Mouse (Mus musculus) neutrophil, adult 59 days (primary cell): ENCODE results near the gene Wdr45. TPM values are rescaled to one million over a fixed set of nuclear protein-coding genes. Genes with fewer than 3 reads are reported as not detected.

Source experiments
- total RNA-seq, 2 experiments: library from RNA; stranded (reverse); gene quantifications; 1 replicate in 1 of 2; 2 replicates in 1 of 2; pipeline ENCODE4 v1.2.4; 2023

Wdr45 gene
- total RNA-seq: 10 to 100 TPM; 46.7 to 57.0 TPM

DNA sequence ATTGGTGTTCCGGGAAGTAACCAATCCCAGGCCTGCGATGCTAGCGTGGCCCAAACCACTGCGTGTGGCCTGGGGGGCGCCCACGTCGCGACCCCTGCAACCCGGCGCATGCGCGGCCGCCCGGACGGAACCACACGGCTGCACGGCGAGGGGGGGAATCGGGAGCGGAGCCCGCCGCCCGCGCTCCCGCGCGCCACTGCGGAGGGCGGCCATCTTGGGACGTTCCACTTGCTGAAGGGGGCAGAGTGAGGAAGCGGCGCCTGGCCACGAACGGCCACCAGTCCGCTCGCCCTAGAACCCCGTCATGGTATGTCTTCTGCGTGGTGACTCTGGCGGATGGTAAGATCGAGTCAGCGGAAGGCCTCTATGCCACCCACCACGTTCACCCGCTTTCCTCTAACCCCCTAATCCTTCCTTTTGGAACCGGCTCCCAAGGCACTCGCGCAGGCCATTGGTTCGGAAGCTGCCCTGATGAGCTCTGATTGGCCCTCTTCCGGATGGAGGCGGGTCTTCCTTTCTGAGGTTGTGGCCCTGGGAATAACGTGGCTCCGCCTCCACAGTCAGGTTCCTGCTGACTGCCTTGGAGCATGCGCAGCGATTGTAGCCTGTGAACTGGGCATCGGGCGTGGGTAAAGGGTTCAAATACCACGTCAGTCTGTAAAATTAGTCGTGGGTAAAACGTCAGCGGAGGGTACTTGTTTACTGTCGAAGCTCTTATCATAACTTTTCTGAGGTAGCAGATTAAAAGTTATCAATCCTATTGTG lies at the start of gene Wdr45:
Gene Wdr45, plus strand, starts transcription at position 199 of the 765 bp plus-strand sequence.

DNA sequence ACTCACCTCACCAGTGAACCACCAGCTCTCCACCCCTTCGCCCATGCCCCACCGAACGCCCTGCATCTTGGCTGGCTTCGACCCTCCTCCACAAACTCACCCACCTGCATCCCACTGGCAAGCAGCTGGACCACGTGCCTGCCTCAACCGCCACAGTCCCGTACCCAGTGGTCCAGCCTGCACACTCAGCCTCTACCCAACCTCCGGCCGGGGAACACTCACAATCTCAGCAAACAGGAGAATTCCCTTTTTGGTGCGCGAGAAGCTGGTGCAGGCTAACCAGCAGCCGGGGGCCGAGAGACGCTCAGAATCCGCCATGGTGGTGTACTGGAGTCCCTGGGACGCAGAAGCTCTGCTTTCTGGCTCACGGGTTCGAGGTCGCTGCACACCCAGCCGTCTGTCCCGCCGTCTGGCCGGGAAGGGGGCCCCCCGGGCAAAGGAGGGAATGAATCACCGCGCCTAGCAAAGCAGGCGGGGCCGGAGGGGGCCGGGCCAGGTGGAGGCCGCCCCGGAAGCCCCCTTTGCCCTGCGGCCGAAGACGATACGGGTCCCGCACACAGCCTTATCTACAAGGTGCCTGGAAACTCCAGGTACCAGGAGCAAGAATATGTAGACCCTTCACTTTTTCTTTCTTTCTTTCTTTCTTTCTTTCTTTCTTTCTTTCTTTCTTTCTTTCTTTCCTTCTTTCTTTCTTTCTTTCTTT lies 43.1 kb upstream of the Wdr45 start, which contains the start of gene Plp2:
Gene Plp2, minus strand, starts transcription at position 470 of the 703 bp plus-strand sequence.

DNA sequence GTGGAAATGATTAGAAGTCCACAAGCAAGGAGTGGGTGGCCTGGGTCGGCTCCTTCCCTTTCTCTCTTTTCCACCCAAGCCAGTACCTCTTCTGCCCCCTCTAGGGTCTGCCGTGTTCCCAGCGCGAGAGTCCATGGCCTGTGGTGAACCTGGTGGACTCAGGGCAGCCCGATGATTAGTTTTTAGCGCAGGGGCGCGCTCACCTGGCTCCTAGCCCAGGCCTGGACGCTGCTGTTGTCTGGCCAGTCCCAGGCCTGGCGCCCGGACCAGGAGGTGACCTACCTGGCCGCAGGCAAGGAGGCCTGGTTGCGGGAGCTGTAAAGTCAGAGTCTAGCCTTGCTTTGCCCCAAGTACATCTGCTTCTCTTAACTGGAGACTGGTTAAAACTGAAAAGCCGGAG lies 33.3 kb upstream of the Wdr45 start, which contains the start of gene Magix:
Gene Magix, minus strand, starts transcription at position 388 of the 400 bp plus-strand sequence.

DNA sequence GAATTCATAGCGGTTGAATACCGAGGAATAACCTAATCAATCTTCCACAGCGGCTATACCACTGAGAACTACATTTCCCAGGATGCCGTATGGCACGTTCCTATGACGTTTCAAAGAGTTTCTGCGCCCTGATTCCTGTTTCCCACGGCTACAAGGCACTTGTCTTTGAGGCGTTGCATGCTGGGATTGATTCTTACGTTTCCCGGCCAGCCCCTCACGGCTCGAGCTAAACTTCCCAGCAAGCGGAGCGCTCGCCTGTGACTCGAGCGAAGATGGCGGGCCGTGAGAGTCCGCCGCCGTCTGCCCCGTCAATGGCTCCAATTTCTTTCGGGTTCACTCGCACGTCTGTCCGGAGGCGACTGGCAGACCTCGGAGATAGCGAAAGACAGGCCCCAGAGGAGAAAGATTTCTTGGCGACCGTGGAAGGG lies 17.2 kb upstream of the Wdr45 start, which contains the start of gene Gpkow:
Gene Gpkow, plus strand, starts transcription at position 178 of the 428 bp plus-strand sequence.

DNA sequence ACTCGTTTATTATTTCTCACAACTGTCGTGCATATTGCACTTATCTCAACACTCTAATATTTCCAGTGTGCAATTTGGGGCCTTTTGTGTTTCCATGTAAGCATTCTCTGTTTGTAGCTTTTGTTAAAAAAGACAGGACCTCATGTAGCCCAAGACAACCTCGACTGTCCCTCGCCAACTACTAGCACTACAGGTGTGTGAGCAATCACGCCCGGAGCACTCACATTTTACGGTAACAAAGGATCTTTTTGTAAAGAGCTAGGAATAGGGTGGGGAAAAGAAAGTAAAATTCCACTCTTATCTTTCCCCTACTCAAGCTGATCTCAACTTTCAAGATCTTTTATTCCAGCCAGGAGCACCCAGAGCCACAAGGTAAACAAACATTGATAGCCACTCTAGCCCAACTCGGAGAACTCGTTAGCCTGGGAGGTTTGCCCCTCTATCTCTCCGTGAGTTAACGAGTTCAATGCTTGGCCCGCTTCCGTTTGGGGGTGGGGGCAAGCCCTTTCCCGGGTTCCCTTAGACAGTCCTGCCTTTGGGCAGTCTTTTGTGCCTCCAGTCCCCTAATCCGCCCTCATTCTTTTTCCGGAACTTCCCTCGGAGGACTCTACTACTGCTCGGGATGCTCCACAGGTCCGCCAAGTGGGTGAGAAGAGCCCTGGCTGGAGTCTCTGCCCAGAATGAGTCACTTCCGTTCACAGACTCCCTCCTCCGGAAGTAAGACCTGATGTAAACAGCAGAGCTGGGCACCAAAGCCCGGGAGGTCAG lies 7.6 kb downstream of the Wdr45 start, which contains the start of gene Gm45208:
Gene Gm45208, plus strand, starts transcription at position 732 of the 768 bp plus-strand sequence.

DNA sequence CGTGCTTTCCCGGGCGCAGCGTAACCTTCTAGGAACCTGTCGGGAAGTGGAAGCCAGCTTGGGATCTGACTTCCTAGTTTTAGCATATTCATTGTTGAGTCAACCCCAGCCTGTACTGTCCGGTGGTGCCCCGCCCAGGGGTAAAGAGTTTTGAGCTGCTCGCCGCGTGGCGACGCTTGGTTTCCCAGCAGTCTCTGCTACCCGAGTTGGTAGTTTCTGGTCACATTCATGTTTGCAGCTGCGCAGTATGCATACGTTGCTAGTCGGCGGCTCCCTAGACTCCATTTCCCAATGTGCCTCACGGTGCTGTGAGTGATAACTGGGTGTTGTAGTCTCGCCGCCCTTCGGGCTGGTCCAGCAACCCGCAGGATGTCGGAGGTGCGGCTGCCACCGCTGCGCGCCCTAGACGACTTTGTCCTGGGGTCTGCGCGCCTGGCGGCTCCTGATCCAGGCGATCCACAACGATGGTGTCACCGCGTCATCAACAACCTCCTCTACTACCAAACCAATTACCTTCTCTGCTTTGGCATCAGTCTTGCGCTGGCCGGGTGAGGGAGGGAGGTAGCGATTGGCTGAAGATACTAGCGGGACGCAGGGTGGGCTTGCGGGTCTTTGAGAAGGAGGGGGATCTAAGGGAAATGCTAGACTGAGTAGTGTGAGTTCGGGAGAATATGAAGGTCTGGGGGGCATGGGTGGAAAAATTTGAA lies 14.2 kb downstream of the Wdr45 start, which contains the start of gene Praf2:
Gene Praf2, plus strand, starts transcription at position 225 of the 707 bp plus-strand sequence.

DNA sequence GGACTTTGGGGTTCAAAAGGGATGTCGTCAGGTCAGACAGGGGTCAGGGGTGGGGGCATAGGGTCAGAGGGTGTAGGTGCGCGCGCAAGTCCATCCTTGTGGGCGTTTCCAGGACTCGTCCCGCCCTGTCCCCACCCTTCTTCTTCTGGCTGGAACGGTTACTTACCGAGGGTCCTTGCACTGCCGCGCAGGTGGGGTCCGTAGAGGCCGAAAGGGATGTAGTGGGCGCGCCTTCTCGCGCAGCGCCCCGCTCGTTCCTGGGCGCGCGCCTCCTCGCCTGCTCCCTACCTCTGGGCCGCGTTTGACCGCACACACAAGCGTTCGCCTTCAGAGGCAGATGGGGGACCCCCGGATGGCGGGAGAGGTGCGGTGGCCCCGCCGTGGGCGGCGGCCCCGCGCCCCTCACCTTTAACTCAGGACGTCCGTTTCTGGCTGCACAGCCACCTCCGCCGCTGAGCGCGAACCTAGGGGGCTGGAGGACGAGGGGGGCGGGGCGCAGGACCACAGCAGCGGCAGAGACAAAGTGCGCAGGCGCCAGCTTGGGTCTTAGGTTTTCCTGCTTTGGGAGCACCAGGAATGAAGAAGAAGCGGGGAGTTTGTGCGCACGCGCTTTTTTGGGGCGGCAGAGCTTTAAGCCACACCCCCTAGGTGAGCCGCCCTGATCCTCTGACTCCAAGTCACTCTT lies 36.4 kb downstream of the Wdr45 start, which contains the start of gene Ccdc120:
Gene Ccdc120, minus strand, starts transcription at position 474 of the 685 bp plus-strand sequence.

DNA sequence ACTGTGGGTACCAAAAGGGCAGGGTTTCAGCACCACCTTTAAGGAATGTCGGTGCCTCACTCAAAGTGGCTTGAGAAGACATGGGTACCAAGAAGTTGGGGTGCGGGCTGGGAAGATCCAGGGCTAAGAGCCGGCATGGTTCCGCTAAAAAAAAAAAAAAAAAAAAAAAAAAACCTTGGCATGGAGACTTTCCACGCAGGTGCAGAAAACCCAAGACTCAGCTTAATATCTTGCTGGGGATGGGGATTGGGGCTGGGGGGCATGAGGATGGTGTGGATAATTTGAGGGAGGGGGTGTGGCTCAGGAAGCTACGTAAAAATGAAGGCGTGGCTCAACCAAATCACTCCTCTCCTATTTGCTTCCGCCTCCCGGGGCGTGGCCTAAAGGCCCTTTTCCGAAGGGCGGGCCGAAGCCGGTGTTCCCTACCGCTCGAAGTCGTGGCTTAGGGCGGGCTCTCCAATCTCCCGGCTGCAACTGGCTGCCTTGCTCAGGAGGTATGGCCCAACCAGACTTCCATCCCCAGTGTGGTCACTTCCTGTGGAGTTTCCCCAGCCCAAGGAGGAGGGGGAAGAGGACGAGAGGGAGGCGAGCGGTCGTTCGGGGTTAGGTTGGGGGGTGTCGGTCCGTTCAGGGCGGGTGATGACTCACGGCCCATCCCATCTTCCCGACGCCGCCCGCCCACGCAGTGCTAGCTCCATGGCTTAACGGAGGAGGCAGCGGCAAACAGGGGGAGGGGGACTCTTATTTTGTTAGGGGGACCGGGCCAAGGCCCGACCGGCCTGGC lies 48.2 kb downstream of the Wdr45 start, which contains the start of gene Tfe3:
Gene Tfe3, plus strand, starts transcription at position 424 of the 784 bp plus-strand sequence.

Other genes starting within 250 kb of the Wdr45 start
- under 1 TPM in 1 of 2 experiments, not detected in 1; 0.58 TPM for gene Foxp3, start 140.7 kb upstream of the Wdr45 start, total RNA-seq
- gene Ppp1r3f, start 140.1 kb upstream of the Wdr45 start, total RNA-seq: 1 to 10 TPM; 1.3 to 1.6 TPM
- 10 to 100 TPM; 17.3 to 20.8 TPM for gene Ccdc22, start 108.8 kb upstream of the Wdr45 start, total RNA-seq
- under 1 TPM; 0.24 to 0.49 TPM for gene Cacna1f, start 107.2 kb upstream of the Wdr45 start, total RNA-seq
- 1 to 10 TPM; 1.3 to 2.0 TPM for gene Syp, start 75.9 kb upstream of the Wdr45 start, total RNA-seq
- gene Prickle3, start 57.1 kb upstream of the Wdr45 start, total RNA-seq: 10 to 100 TPM; 39.8 to 50.1 TPM
- 100 to 1,000 TPM; 469 to 499 TPM for gene Plp2, start 42.9 kb upstream of the Wdr45 start, total RNA-seq
- gene Magix, start 33.1 kb upstream of the Wdr45 start, total RNA-seq: under 1 TPM; 0.27 to 0.35 TPM
- gene Gpkow, start 17.2 kb upstream of the Wdr45 start, total RNA-seq: 10 to 100 TPM; 30.3 to 38.9 TPM
- not detected for gene Gm45208, start 7.9 kb downstream of the Wdr45 start, total RNA-seq
- gene Praf2, start 14.1 kb downstream of the Wdr45 start, total RNA-seq: 1 to 10 TPM; 3.8 to 5.6 TPM
- under 1 TPM in 1 of 2 experiments, not detected in 1; 0.18 TPM for gene Ccdc120, start 36.6 kb downstream of the Wdr45 start, total RNA-seq
- gene Tfe3, start 48.2 kb downstream of the Wdr45 start, total RNA-seq: 10 to 100 TPM; 63.8 to 76.2 TPM
- gene Gripap1, start 75.4 kb downstream of the Wdr45 start, total RNA-seq: 100 to 1,000 TPM; 135 to 144 TPM
- gene Kcnd1, start 108.0 kb downstream of the Wdr45 start, total RNA-seq: 1 to 10 TPM; 1.3 to 5.8 TPM
- 100 to 1,000 TPM; 115 to 130 TPM for gene Otud5, start 127.0 kb downstream of the Wdr45 start, total RNA-seq
- 1 to 10 TPM; 4.4 to 5.6 TPM for gene Pim2, start 163.9 kb downstream of the Wdr45 start, total RNA-seq
- 10 to 100 TPM; 15.6 to 23.7 TPM for gene Slc35a2, start 169.7 kb downstream of the Wdr45 start, total RNA-seq
- 10 to 100 TPM; 37.7 to 43.9 TPM for gene Pqbp1, start 184.9 kb downstream of the Wdr45 start, total RNA-seq
- gene Timm17b, start 185.0 kb downstream of the Wdr45 start, total RNA-seq: 10 to 100 TPM; 48.6 to 57.2 TPM
- gene Gm10491, start 193.5 kb downstream of the Wdr45 start, total RNA-seq: not detected
- gene Gm10490, start 195.2 kb downstream of the Wdr45 start, total RNA-seq: not detected
- gene Pcsk1n, start 205.5 kb downstream of the Wdr45 start, total RNA-seq: not detected
- gene Eras, start 214.3 kb downstream of the Wdr45 start, total RNA-seq: not detected
- gene Hdac6, start 233.6 kb downstream of the Wdr45 start, total RNA-seq: 10 to 100 TPM in 1 of 2 experiments, 1 to 10 TPM in 1; 8.4 to 10.1 TPM